Mouse (Mus musculus) olfactory bulb, adult 2 months (tissue): Measurements from ENCODE around the gene Tceanc2.

Experiments
- CTCF ChIP-seq: fragments of 200-500 bp; IDR thresholded peaks from 2 replicates; pipeline ENCODE4 v1.5.1; 2012; ENCODE audit warnings: low read depth, mild to moderate bottlenecking, low read length, moderate library complexity; ENCODE audit not compliant: insufficient read depth
- POLR2A ChIP-seq: fragments of 200-500 bp; IDR thresholded peaks from 2 replicates; pipeline ENCODE4 v1.6.1; 2012; ENCODE audit warnings: mild to moderate bottlenecking, low read depth, low read length, moderate library complexity; ENCODE audit not compliant: insufficient read depth

DNA sequence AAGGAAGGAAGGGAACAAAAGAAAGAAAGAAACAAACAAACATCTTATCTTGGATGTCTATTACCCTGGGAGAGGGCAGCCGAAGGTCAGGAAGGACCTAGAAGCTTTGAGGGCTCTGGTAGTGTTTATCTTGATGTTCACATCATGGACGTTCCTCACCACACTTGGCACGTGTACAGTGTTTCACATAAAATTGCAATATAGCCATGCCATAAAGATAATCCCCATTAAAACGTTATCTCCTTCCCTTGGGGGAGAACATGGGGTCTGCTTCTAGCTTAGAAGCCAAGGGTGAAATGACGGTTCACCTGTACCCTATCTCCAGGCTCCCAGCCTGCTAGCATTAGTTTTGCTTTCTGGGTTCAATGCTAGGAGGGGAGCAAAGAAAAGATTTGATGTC, 12.2 kb downstream of the Tceanc2 start:
- TF ChIP-seq CTCF (no peak), POLR2A (no peak)
